Mouse (Mus musculus) embryo, embryonic 11.5 days (tissue): ENCODE measurements around the gene Spag17.
"Not testable (repeated sequence)": the region's sequence is repeated elsewhere in the genome, so short reads cannot be mapped to it uniquely, and the experiment has no call there.

Experiments
- DNase-seq: peaks from one replicate; pipeline ENCODE4 v3.0.0-alpha.2; 2012; ENCODE audit warnings: low read depth, low spot score

The Spag17 gene

DNA sequence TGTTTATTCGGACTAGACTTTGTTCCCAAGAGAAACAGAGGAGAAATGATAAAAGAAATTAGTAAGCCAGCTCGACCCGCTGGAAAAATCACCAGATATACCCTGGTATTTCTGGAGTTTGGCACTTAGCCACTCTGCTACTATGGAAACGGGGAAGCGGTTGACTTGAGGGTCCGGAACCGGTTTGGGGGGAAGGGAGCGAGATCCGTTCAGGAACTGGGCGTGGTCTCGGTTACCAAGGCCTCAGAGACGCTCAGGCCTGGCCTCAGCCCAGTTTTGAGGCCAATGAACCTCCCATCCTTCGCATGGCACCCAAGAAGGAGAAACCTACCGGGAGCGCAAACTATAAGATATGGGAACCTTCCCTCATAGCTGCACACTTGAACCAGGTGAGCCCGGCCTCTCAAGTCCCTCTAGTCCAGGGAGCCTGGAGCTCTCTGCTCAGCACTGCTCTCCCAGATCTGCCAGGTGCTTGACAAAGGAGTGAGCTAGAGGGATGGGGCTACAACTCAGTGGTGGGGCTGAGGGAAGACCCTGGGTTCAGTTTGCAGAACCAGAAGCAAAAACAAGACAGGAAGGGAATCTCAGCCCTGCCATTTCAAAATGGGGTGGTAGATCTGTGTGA is at the start of gene Spag17:
Spag17 (plus strand) TSS at position 220 of the 625 bp plus-strand sequence.
- DNase-seq, result no peak

DNA sequence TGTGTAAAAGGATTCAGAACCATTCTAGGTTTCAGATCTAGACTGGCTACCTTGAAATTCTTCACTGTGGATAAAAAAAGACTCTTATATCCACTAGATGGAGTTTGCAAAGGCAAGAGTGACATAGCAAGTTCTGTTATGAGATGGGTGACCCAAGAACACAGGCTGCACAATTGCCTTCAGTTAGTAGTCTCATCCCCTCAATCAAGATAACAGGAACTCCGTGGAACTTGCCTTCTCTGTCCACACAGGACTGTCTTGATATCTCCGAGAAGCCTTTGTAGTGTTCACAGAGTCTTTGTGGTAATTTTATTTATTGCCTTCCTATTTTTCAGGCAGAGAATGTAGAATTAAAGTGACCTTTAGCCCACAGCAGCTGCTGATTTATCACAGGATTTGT is 42.9 kb upstream of the Spag17 start:
- no peak for DNase-seq

DNA sequence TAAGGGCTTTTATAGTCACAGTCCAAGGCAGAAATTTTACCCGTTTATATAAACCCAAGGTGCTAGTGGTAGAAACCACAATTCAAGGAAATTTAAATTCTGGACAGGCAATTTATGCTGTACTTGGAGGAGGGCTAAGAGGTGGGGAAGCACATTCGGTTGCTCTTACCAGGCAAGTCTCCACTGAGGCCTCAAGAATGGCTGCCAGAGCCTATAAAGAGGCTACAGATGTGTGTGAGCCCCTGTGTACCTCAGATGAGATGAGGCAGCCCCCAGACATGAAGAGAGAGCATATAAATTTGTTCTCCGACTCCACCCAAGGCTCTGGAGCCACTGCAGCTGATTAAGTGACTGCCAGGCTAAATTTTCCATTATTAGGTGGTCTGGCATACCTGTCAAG is 42.4 kb upstream of the Spag17 start:
- no peak for DNase-seq

DNA sequence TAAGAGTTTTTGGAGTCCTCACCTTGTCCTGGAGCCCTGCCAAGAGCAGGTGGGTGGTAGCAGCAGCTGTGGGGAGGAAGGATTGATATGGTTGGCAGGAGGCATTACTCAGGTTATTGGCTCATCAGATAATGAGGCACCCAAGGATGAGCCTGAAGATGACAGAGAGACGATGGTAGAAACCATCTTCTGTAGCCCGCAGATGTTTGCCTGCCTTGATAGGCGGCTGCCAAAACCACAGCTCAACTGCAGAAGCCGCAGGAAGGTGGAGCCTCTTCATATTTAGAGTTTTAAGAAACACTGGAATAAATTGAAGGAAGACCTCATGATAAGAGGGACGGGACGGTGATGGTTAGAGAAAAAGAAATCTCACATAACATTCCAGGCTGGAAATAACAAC is 42.0 kb upstream of the Spag17 start:
- DNase-seq, result no peak

DNA sequence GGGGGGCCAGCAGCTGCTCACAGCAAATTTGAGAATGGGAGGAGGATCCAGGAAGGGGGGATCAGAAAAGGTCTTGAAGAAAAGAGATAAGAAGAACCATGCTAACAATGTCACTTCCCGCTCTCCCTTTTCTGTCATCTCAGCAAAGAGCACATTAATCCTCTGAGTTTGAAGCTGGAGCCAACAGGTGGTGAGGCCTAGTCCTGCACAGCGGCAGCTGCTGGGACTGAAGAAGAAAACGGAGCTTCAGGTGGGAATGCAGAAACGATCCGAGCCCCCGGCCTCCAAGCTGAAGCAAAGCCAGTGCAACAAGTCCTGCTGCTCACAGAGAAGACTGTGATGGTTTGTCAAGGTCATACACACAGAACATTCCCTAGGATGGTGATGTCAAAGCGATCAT is 34.3 kb upstream of the Spag17 start:
- DNase-seq, result no peak

DNA sequence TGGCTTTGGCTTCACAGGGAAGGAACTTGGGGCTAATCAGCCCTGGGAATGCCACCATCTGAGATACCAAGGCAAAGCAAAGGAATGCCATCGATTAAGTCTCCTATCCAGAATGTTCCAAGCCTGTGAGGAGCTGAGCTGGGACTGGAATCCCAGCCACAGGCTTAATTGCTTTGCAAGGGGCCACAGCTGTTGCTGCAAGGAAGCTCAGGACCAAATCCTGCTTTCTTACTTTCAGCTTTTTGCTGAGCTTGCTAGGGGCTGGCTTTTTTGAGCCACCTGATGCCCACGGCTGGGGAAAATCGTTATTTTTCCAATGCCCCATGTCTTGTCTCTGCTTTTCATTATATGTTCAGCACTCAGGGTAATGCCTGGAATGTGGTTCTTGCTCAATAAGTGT is 30.6 kb upstream of the Spag17 start:
- no peak for DNase-seq

DNA sequence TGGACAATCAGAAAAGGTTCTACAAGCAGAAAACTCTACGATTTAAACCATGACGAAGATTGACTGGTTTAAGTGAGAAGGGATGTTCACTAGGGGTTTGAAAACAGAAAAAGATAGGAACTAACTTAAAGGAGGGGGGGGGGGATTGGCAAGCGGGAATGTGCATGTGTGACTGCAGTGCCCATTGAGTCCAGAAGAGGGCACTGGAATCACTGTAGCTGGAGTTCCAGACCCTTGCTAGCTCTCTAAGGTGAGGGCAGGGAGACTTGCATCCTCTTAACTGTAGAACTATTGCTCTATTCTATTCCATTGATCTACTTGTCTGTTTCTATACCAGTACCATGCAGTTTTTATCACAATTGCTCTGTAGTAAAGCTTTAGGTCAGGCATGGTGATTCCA is 26.3 kb upstream of the Spag17 start:
- no peak for DNase-seq

DNA sequence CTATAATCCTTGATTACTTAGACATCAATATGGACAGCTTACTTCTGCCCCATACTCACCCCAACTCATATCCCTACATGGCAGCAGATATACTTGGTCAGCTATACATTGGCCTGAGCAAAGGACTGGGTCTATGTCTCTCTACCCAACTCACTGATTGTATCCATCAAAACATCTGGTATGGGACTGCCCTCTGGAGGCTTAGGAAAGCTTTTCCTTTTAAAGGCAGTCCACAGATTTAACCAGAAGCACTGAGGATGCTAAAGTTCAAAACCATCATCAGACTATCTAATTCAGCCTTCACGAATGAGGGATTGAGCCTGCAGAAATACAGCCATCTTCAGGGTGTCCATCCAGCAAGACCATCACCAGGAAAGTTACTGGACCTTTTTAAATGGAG is 20.5 kb upstream of the Spag17 start:
- no peak for DNase-seq

DNA sequence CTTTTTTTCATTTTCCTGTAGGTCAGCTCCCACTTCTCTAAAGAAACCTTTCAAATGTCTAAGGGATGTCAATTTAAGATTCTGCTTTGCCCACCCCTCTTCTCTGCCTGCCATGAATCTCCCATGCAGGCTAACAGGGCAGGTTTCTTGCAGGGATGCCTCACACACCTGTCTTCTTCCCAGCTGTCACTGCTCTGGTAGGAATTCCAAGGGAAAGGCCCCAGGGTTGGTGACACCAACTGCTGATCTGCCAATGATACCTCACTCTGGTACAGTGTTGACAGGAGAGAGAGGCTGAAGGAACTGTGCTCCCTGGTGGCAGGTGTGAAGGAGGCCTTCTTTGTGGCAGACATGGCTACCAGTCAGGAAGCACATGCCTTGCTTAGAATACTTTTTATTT is 10.1 kb upstream of the Spag17 start:
- no peak for DNase-seq

DNA sequence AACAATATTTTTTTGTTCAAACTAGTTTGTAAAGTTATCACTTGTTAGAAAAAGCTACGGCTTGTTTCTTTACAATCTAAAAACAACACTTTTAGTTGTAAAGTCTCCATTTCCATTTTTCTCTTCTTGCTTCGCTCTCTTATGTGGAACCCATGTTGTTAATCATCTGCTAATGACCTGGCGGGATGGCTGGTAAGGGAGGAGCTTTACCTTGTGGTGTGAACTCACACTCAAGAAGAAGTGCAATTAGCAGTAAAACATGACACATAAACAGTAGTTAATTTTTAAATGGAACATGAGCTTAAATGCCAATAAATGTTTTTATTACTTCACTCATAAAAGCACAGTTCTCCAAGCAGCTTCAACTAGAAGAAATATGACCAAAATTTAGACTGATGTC is 3.7 kb upstream of the Spag17 start:
- no peak for DNase-seq

DNA sequence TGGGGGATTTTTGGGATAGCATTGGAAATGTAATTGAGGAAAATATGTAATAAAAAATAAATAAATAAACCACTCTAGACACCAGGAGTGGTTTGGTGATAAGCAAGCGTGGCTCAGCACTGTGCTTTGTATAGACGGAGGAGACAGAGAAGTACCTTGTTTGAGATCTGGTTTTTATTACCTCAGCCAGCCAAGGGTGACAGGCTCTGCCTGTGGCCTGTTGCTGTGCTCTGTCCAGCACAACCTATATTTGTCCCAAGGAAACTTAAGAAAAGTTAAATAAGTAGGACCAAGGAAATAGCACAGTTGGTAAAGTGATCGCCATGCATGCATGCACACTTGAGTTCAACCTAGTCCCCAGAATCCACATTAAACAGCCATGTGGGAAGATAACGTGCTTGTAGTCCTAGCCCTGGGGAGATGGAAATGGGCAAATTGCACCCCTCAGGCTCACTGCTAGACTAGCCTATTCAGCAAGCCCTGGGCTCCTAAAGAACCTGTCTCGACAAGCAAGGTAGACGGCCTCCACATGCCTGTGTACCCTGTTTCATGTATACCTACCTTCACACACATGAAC is 1.1 kb upstream of the Spag17 start:
- no peak for DNase-seq

DNA sequence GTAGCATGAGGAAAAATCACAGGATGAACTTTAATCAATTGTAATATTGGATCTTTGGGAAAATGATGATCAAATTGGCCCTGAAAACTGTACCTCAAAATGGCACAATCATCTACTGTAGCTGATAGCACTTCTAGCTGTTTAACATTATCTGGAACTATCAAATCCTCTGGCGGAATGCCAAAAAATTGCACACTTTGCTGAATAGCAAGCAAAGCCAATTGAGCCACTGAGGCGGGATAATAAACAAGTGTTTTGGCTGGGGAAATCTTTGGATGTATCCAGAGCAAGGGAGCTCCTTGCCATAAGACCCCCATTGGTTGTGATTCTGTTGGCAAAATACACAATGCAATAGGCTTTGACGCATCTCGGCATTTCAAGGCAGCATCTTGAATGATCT is 9.5 kb downstream of the Spag17 start:
- not testable (repeated sequence) for DNase-seq

DNA sequence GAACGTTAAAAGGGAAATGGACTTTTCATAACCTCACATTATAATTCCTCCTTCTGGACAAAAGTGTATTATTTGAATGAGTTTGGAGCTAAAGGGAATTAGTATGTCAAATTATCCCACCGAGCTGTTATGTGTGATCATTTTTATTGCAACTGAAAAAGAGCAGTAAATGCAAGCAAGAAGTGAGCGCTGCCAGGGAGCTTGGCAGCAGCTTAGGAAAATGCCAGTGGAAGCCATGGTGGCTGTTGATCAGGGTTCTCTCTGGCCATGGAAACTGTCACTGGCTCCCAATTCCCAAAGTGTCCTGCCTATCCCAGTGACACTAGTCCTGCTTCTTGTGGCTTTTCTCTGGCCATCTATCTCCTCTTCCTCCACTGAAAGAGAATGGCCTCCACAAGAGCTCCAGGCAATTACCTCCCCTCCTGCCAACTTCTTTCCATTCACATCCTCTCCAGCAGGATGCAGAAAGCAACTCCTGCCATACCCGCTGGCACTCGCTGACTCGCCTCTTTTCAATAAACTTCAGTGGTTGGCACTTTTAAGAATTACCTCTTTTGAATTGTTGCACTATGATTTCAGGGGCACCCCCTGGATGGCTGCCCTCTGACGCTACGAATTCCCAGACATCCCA is 28.7 kb downstream of the Spag17 start:
- DNase-seq, result no peak

DNA sequence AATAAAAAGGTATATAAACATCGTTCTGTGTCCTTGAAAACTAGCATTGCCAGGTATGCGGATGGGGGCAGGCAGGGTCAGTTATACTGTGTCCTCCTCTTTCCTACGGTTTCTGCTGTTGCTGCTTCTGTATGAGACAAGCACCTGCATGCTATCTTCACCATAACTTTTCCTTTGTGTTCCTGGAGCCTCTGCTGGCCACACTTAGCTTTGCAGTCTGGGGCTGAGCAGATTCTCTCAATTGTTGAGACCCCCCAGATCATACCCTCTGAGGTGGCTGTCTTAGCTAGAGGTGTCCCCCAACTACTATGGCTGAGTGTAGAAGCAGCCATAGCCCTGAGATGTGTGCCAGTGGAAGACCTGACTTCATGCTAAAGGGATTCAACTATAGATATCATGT is 37.7 kb downstream of the Spag17 start:
- no peak for DNase-seq

DNA sequence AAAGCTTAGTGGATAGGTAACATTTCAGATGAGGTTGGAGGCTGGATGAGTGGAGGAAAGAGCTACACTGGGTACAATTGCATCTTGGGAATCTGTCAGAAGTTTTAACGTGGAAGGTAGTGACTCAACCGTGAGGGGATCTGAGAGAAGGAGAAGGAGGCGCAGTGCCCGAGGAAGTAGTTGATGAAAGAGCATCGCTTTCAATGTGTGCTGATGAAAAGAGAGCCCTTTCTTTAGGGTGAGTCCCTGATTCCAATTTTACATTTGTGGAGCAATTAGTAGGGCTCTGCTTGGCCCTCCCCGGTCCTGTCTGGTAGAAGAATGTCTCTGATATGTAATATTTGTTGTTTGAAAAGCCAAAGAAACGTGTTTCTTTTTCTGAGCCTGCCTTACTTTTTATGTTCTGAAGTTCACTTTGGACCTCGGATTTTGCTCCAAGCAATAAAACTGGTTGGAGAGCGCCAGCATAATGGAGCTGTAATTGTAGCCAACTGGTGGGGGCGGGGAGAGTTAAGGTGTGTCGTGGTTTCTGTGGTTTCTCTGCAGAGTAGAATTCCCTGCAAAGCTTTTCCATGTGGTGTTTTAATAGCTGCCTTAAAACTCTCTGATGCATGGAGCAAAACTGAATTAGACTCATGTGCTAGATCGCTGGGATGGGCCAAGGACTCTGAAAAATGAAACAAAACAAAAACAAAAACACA is 45.9 kb downstream of the Spag17 start:
- DNase-seq, result peak; percentile 27

DNA sequence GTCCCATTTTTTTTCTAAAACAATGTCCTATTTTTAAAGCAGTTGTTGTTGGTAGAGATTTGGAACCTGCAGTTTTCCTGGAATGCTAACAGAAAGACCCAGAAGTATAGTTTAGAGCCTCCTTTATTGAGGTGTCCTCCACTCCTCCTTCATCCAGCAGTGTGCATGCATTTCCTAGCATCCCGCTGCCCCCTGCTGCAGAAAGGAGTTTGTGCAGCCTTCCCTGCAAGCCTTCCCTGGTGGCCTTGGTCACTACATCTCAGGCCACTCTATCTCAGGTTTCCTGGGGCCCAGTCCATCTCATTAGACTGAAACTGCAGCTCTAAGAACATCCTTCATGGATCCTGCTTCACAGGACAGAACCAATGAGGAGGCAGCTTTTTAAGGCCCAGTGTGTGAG is 51.0 kb downstream of the Spag17 start:
- peak; percentile 32 for DNase-seq

DNA sequence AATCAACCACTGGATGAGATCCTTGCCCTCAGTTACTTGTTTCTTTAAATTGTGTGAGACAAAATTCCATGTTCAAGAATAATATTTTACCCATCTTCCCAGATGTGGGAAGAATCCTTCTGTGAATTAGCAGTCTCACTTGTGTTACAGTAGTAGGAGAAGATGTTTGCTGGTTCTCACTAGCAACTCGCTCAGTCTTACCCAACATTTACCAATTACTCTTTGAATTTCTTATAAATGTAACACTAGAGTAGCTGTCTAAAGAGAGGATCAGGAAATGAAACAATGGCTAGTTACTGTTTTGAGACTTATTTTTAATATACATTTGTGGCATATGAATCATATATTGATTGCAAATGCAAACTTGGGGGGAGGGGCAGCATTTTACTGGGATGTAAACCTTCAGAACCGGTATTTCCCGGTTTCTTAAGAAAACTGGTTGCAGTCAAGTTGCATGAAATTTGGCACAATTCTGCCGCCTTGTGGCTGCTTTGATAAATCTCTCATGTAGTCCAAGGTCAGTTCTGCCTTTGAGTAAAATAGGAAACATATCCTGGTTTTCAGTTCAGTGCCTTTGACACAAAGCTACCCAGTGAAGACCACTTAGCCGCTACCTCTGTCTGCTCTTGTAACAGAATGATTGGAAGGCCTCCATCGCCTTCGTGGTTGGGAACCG is 53.5 kb downstream of the Spag17 start:
- peak; percentile 65 for DNase-seq

DNA sequence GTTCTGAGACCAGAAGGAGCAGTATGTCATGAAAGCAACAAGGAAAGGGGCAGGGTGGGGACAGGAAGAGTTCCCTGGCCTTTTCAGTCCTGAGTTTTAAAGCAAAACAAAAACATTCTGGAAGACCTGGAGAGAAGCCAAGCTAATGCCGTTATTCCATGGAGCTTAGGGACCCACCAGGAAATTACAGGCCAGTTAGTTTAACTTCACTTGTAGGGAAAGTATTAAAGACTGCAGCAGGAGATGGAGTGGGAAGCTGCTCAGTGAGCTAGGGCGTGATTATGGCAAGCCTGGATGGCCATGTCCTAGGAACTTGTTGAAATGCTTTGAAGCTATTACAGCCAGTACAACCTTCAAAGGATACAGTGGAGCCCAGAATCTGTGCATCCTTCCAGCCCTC is 60.0 kb downstream of the Spag17 start:
- DNase-seq, result no peak

DNA sequence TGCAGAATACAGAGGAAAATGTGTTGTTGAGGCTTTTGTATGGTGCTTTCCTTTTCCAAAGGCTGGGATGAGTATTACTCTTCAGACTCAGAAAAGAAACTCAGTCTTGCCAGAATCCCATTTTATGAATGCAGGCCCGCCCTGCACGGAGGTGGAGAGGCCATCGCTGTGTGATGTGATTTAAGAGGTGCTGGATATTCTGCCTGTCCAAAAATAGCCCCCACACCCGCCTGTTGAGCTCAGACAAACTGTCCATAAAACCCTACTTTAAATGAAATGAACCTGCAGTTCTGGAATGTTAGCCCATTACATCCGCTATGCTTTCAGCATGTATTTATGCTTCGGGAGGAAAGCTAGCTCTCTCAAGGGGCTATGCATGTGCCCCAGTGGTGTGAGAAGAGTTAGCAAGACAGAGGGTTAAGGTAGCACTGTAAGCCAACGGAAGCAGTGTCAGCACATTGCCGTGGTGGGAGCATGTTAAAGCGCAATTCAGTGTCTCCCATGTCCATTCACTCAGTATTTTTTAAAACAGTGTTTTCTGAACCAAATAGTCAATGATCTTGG is 68.9 kb downstream of the Spag17 start:
- DNase-seq, result no peak

DNA sequence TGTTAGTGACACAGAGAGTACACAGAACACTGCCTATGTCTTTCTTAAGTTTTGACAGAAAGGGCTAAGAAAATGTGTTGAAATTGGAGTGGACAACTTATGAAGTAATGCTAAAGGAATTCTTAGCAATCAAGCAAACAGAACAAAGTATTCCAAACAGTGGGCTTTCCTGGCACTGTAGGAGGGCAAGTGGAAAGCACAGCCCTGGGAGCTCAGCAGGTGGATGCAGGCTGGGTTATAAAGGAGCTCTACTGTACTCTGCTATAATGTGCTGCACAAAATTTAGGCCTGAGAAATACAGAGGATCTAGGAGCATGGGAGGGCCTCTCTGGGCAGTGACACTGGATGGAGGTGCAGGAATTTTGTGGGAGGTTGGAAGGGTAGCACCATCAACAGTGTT is 71.3 kb downstream of the Spag17 start:
- DNase-seq, result no peak

DNA sequence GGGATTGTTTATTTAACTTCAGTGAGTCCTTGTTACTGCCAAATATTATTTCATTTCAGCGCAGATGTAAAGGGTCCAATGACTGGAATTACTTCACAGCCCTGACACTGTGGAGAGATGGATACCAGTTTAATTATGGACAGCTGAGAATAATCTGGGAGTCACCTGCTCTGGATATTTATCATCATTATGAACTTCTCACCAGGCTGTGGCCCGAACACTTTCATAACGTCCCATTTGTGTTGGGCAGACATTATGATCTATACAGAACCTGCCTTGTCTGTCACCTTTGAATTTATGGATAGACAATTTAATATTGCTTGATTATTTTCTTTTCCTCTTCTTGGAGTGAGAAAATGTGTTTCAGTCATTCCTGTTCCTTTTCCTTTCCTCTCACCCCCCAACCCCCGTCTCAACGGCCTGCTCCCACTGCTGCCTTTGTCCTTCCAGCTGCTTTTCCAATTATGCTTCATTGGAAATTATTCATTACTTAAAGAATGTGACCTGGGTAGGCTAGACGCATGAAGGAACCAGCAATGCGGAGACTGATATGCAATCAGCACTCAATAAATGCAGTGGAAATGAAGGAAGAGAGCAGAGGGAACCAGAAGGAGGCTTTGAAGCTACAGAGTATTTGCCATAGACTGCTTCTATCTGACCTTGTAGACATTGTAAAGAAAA is 74.7 kb downstream of the Spag17 start:
- DNase-seq, result no peak
